Comparison of ENCODE assay signal across 17 mouse cellular contexts in the genomic region with DNA sequence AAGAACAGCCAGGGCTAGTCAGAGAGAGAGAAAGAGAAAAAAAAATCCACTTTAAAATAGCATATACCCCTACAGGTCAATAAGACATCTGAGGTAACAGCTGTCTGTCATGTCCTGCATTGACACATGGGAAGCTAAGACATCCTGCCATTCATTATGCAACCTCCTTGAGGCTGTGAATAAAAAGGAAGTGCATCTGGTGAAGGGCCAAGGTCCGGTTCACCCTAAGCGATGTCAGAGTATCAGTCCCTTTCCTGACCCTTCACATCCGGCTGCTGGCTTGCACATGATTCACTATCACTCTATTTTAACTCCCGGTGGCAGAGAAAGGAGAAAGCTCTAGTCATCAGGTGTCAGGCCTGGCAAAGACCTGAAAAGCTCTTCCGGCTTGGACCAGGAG.
A peak's percentile ranks its signal among the peaks of the same experiment; 100 is the strongest.
DNase-seq lines count a peak whose midpoint lies in the region; ATAC-seq and TF ChIP-seq lines count a peak whose summit lies in the region.
"Had no signal": no experiment of that assay in that cellular context is flagged by ENCODE, and none has a peak within 500 bp of the region (broad histone marks: within the 10 kb centered on the region; RNA-seq: fewer than 3 reads in every experiment).

No protein-coding gene starts in this region.

- H3K27ac ChIP-seq in kidney, embryonic 14.5 days (ENCODE audit: low read depth, low read length) = no peak overlapping the region
- H3K27ac ChIP-seq in bone marrow, adult 2 months (ENCODE audit: control insufficient read depth, insufficient read depth, low read depth, low read length, poor library complexity) = peak overlapping the region; percentile 95
- H3K27ac ChIP-seq: embryonic facial prominence, embryonic 10.5 days; forebrain, embryonic 10.5 days; hindbrain, embryonic 13.5 days; layer of hippocampus, adult 2 months; liver, embryonic 14.5 days had no signal

- no peak for TF ChIP-seq POLR2A in bone marrow, adult 2 months (IDR thresholded peaks at IDR 0.05; ENCODE audit: borderline replicate concordance, control insufficient read depth, low read depth, low read length)

- no peaks in the 10 kb centered on the region for H3K9me3 ChIP-seq in kidney, embryonic 14.5 days (ENCODE audit: control insufficient read depth, low read length)
- H3K9me3 ChIP-seq: embryonic facial prominence, embryonic 10.5 days; forebrain, embryonic 10.5 days; heart, embryonic 12.5 days; hindbrain, embryonic 13.5 days had no signal

- DNase-seq in adrenal gland, adult 8-10 months = peak; percentile 72
- no peak for DNase-seq in adrenal gland, postnatal 4 days (ENCODE audit: low spot score in 2 of 2)
- peak; percentile 61 for DNase-seq in kidney, adult 11 months
- no peak for DNase-seq in thymus, postnatal 4 days
- DNase-seq: cerebellum, adult 9-10 months; retina, postnatal 1 day; thymus, adult 18-20 months had no signal

- no peak overlapping the region for H3K9ac ChIP-seq in kidney, embryonic 14.5 days (ENCODE audit: low read depth, low read length)
- H3K9ac ChIP-seq: heart, embryonic 12.5 days; hindbrain, embryonic 13.5 days; liver, embryonic 14.5 days had no signal

- no peak for ATAC-seq in kidney, embryonic 14.5 days (ENCODE audit: low FRiP score, low TSS enrichment)
- ATAC-seq in megakaryocyte, adult 5-6 weeks (ENCODE audit: poor library complexity, severe bottlenecking) = peak; percentile 57
- ATAC-seq in erythroblast, adult 5-6 weeks (replicated peaks; ENCODE audit: low FRiP score, poor library complexity, severe bottlenecking) = no peak

- no peak overlapping the region for H3K4me2 ChIP-seq in kidney, embryonic 14.5 days (replicated peaks; ENCODE audit: low read depth, low read length)

- H3K27me3 ChIP-seq in kidney, embryonic 14.5 days (ENCODE audit: control insufficient read depth, insufficient read depth, low read length) = no peaks in the 10 kb centered on the region

- H3K4me3 ChIP-seq in kidney, embryonic 14.5 days (ENCODE audit: low read length) = no peak overlapping the region
- peak overlapping the region; percentile 48 for H3K4me3 ChIP-seq in bone marrow, adult 2 months (replicated peaks; ENCODE audit: control insufficient read depth, low read depth, low read length)
- H3K4me3 ChIP-seq: forebrain, embryonic 10.5 days; hindbrain, embryonic 13.5 days; layer of hippocampus, adult 2 months had no signal

- no peak for TF ChIP-seq CTCF in bone marrow, adult 2 months (IDR thresholded peaks at IDR 0.05; ENCODE audit: control insufficient read depth, insufficient read depth, low read length)

- WGBS in kidney, embryonic 14.5 days = 50% methylated on average over 5 of the region's 5 CpGs
- 16% methylated on average over 5 of the region's 5 CpGs for WGBS in bone marrow, adult 2 months

- peaks cover 20% of the 10 kb centered on the region for H3K4me1 ChIP-seq in kidney, embryonic 14.5 days (ENCODE audit: control insufficient read depth, insufficient read depth, low read length)
- H3K4me1 ChIP-seq in bone marrow, adult 2 months (ENCODE audit: control insufficient read depth, insufficient read depth, low read length) = peaks cover 4% of the 10 kb centered on the region

- no peaks in the 10 kb centered on the region for H3K36me3 ChIP-seq in kidney, embryonic 14.5 days (ENCODE audit: control insufficient read depth, insufficient read depth, low read length)
- H3K36me3 ChIP-seq: embryonic facial prominence, embryonic 10.5 days; forebrain, embryonic 10.5 days; heart, embryonic 12.5 days; hindbrain, embryonic 13.5 days had no signal

Comparison
In these comparisons a context has a peak if more than half of its experiments do, and no peak if none do; other contexts are left out.
1. DNase-seq: peak in adrenal gland, adult 8-10 months (single experiment) and kidney, adult 11 months (single experiment); none in adrenal gland, postnatal 4 days (0 of 2) and thymus, postnatal 4 days (single experiment).